24 mouse cellular contexts compared by ENCODE assay signal in the genomic region with DNA sequence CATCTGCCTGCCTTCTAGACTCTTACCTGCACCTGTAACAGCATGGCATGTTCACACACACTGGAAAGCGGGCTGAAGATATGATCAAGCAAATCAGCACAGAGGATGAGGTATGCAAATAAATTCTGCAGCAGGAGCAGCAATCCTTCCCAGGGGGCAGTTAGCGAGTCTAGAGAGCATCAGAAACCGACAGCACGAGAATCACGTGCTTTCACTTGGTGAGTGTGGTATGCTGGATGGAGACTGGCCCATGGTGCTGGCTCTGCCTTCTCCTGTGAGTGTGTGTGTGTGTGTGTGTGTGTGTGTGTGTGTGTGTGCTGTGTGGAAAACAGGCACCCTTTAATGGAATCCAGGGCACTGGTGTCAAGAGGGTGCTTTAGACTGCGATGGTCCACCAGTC. TPM values are rescaled to one million over a fixed set of nuclear protein-coding genes. Genes with fewer than 3 reads are reported as not detected.
DNase-seq lines count a peak whose midpoint lies in the region; ATAC-seq lines count a peak whose summit lies in the region.
"Had no signal": no experiment of that assay in that cellular context is flagged by ENCODE, and none has a peak within 500 bp of the region (broad histone marks: within the 10 kb centered on the region; RNA-seq: fewer than 3 reads in every experiment).

No protein-coding gene starts in this region.

- no peak overlapping the region for H3K9ac ChIP-seq in heart, embryonic 12.5 days
- H3K9ac ChIP-seq in midbrain, embryonic 13.5 days (replicated peaks), result no peak overlapping the region
- H3K9ac ChIP-seq in neural tube, embryonic 15.5 days (replicated peaks), result no peak overlapping the region
- H3K9ac ChIP-seq: forebrain, postnatal 0 days; stomach, embryonic 15.5 days had no signal

- H3K4me2 ChIP-seq in heart, embryonic 12.5 days, result no peak overlapping the region
- no peak overlapping the region for H3K4me2 ChIP-seq in midbrain, embryonic 13.5 days (replicated peaks)
- H3K4me2 ChIP-seq in neural tube, embryonic 15.5 days, result no peak overlapping the region
- H3K4me2 ChIP-seq: stomach, embryonic 15.5 days had no signal

- H3K9me3 ChIP-seq in heart, embryonic 10.5 days, result no peaks in the 10 kb centered on the region
- H3K9me3 ChIP-seq in heart, embryonic 12.5 days (replicated peaks), result no peaks in the 10 kb centered on the region
- no peaks in the 10 kb centered on the region for H3K9me3 ChIP-seq in midbrain, embryonic 13.5 days
- H3K9me3 ChIP-seq in midbrain, embryonic 10.5 days (replicated peaks), result no peaks in the 10 kb centered on the region
- no peaks in the 10 kb centered on the region for H3K9me3 ChIP-seq in neural tube, embryonic 15.5 days (replicated peaks)
- no peaks in the 10 kb centered on the region for H3K9me3 ChIP-seq in embryonic facial prominence, embryonic 10.5 days
- H3K9me3 ChIP-seq: stomach, embryonic 15.5 days had no signal

- ATAC-seq in heart, embryonic 12.5 days (ENCODE audit: insufficient number of reproducible peaks, low FRiP score), result no peak
- ATAC-seq in midbrain, embryonic 13.5 days, result peak; percentile 55; the same call in 1 of the 2 replicates
- ATAC-seq in neural tube, embryonic 15.5 days (ENCODE audit: low FRiP score), result peak; percentile 28; the same call in 1 of the 2 replicates
- ATAC-seq: CD4-positive, CD25-positive, alpha-beta regulatory T cell, adult 4 months; forebrain, postnatal 0 days; intestine, postnatal 0 days; lung, postnatal 0 days; Patski had no signal

- peaks cover 31% of the 10 kb centered on the region for H3K4me1 ChIP-seq in heart, embryonic 10.5 days
- peaks cover 34% of the 10 kb centered on the region for H3K4me1 ChIP-seq in heart, embryonic 12.5 days (replicated peaks)
- H3K4me1 ChIP-seq in midbrain, embryonic 13.5 days (replicated peaks), result peaks cover 24% of the 10 kb centered on the region
- H3K4me1 ChIP-seq in midbrain, embryonic 10.5 days, result peaks cover 20% of the 10 kb centered on the region
- peaks cover 12% of the 10 kb centered on the region for H3K4me1 ChIP-seq in neural tube, embryonic 15.5 days
- H3K4me1 ChIP-seq in embryonic facial prominence, embryonic 10.5 days, result peaks cover 13% of the 10 kb centered on the region

- no peak overlapping the region for H3K27ac ChIP-seq in heart, embryonic 10.5 days
- no peak overlapping the region for H3K27ac ChIP-seq in heart, embryonic 12.5 days (ENCODE audit: poor library complexity, severe bottlenecking)
- no peak overlapping the region for H3K27ac ChIP-seq in midbrain, embryonic 13.5 days
- no peak overlapping the region for H3K27ac ChIP-seq in midbrain, embryonic 10.5 days (replicated peaks)
- no peak overlapping the region for H3K27ac ChIP-seq in neural tube, embryonic 15.5 days (replicated peaks)
- H3K27ac ChIP-seq in embryonic facial prominence, embryonic 10.5 days (replicated peaks), result no peak overlapping the region
- H3K27ac ChIP-seq: layer of hippocampus, adult 2 months; macrophage; stomach, embryonic 15.5 days had no signal

- H3K36me3 ChIP-seq in heart, embryonic 10.5 days, result no peaks in the 10 kb centered on the region
- H3K36me3 ChIP-seq in heart, embryonic 12.5 days, result no peaks in the 10 kb centered on the region
- peaks cover 21% of the 10 kb centered on the region for H3K36me3 ChIP-seq in midbrain, embryonic 13.5 days
- peaks cover 9% of the 10 kb centered on the region; the same call in 1 of the 2 replicates for H3K36me3 ChIP-seq in midbrain, embryonic 10.5 days
- H3K36me3 ChIP-seq in neural tube, embryonic 15.5 days, result peaks cover 20% of the 10 kb centered on the region; the same call in 1 of the 2 replicates
- no peaks in the 10 kb centered on the region for H3K36me3 ChIP-seq in embryonic facial prominence, embryonic 10.5 days (replicated peaks)
- H3K36me3 ChIP-seq: stomach, embryonic 15.5 days had no signal

- H3K27me3 ChIP-seq in heart, embryonic 10.5 days (ENCODE audit: insufficient read depth, poor library complexity, severe bottlenecking), result no peaks in the 10 kb centered on the region
- H3K27me3 ChIP-seq in heart, embryonic 12.5 days (replicated peaks), result no peaks in the 10 kb centered on the region; the same call in 1 of the 2 replicates
- H3K27me3 ChIP-seq in midbrain, embryonic 13.5 days, result no peaks in the 10 kb centered on the region
- no peaks in the 10 kb centered on the region for H3K27me3 ChIP-seq in midbrain, embryonic 10.5 days (ENCODE audit: low read depth, poor library complexity, severe bottlenecking)
- H3K27me3 ChIP-seq in neural tube, embryonic 15.5 days (replicated peaks), result no peaks in the 10 kb centered on the region
- no peaks in the 10 kb centered on the region for H3K27me3 ChIP-seq in embryonic facial prominence, embryonic 10.5 days (replicated peaks; ENCODE audit: low read depth, poor library complexity, severe bottlenecking)
- H3K27me3 ChIP-seq: Patski; stomach, embryonic 15.5 days had no signal

- 67% methylated on average over 6 of the region's 6 CpGs for WGBS in heart, embryonic 10.5 days
- 53% methylated on average over 6 of the region's 6 CpGs for WGBS in heart, embryonic 12.5 days
- WGBS in midbrain, embryonic 13.5 days, result 64% methylated on average over 6 of the region's 6 CpGs
- WGBS in midbrain, embryonic 10.5 days, result 83% methylated on average over 6 of the region's 6 CpGs
- WGBS in neural tube, embryonic 15.5 days, result 58% methylated on average over 6 of the region's 6 CpGs
- WGBS in embryonic facial prominence, embryonic 10.5 days, result 76% methylated on average over 6 of the region's 6 CpGs

- DNase-seq in heart, embryonic 10.5 days (ENCODE audit: low spot score), result peak; percentile 68
- no peak for DNase-seq in midbrain, embryonic 10.5 days (ENCODE audit: low spot score)
- DNase-seq in A20 (ENCODE audit: low read depth, low spot score), result peak; percentile 34
- DNase-seq in embryonic facial prominence, embryonic 10.5 days (ENCODE audit: low spot score), result no peak
- DNase-seq: adrenal gland, postnatal 36 days; cerebellum, adult 11 months; cerebellum, adult 9-11 months; forebrain, postnatal 0 days; gastrocnemius, postnatal 14 days; kidney, postnatal 25 days; right cerebral cortex, postnatal 25 days; spleen, adult 18-20 months; thymus, postnatal 25 days had no signal

- no peak overlapping the region for H3K4me3 ChIP-seq in heart, embryonic 10.5 days
- H3K4me3 ChIP-seq in heart, embryonic 12.5 days, result no peak overlapping the region
- no peak overlapping the region for H3K4me3 ChIP-seq in midbrain, embryonic 13.5 days (replicated peaks)
- H3K4me3 ChIP-seq in midbrain, embryonic 10.5 days, result no peak overlapping the region
- no peak overlapping the region for H3K4me3 ChIP-seq in neural tube, embryonic 15.5 days (replicated peaks)
- no peak overlapping the region for H3K4me3 ChIP-seq in embryonic facial prominence, embryonic 10.5 days
- H3K4me3 ChIP-seq: layer of hippocampus, adult 2 months; myocyte; stomach, embryonic 15.5 days had no signal

RNA-seq across cellular contexts. Expression of gene Ptpdc1, which starts 48.5 kb away (rescaled TPM):
- 5.1 and 7.0 TPM in 2 replicates for polyA plus RNA-seq in heart, embryonic 10.5 days (2016; fragmentation: Nextera tagmentation; extraction: Ambion mirVana)
- 6.8 and 7.7 TPM in 2 replicates for polyA plus RNA-seq in heart, embryonic 12.5 days (2016; fragmentation: Nextera tagmentation; extraction: Ambion mirVana)
- polyA plus RNA-seq in midbrain, embryonic 13.5 days (2015; fragmentation: Nextera tagmentation; extraction: Ambion mirVana), result 16.1 and 16.5 TPM in 2 replicates
- polyA plus RNA-seq in midbrain, embryonic 10.5 days (2016; fragmentation: Nextera tagmentation; extraction: Ambion mirVana), result 11.0 and 13.8 TPM in 2 replicates
- 15.2 and 17.5 TPM in 2 replicates for polyA plus RNA-seq in neural tube, embryonic 15.5 days (2015; fragmentation: Nextera tagmentation; extraction: Ambion mirVana)
- polyA plus RNA-seq in embryonic facial prominence, embryonic 10.5 days (2016; fragmentation: Nextera tagmentation; extraction: Ambion mirVana), result 7.7 and 10.5 TPM in 2 replicates

Comparison
In these comparisons a context has a peak if more than half of its experiments do, and no peak if none do; other contexts are left out.
1. DNase-seq: peak in heart, embryonic 10.5 days (single experiment) and A20 (single experiment); none in midbrain, embryonic 10.5 days (single experiment) and embryonic facial prominence, embryonic 10.5 days (single experiment).